Mouse (Mus musculus) MEL (cell line): ENCODE measurements around the gene Nudt3.

Experiments used
- CHD1 ChIP-seq: IDR thresholded peaks from 2 replicates; pipeline ENCODE4 v1.6.1; 2012; ENCODE audit warnings: low read depth, mild to moderate bottlenecking, inconsistent platforms, low read length, improper control_type of control experiment
- CTCF ChIP-seq, 3 experiments: IDR thresholded peaks in 2 of 3; conservative IDR thresholded peaks in 1 of 3; 2 replicates each; pipeline ENCODE4 v1.5.1; 2011 to 2012; ENCODE audit warnings: low read length in 3 of 3, low read depth in 2 of 3, mild to moderate bottlenecking in 2 of 3, improper control_type of control experiment in 1 of 3, inconsistent platforms in 1 of 3, mixed read lengths in 1 of 3, moderate library complexity in 1 of 3; ENCODE audit not compliant: control insufficient read depth in 1 of 3, insufficient read depth in 1 of 3, poor library complexity in 1 of 3, severe bottlenecking in 1 of 3
- E2F4 ChIP-seq: IDR thresholded peaks from 2 replicates; pipeline ENCODE4 v1.6.1; 2011; ENCODE audit warnings: low read depth, low read length, improper control_type of control experiment, borderline replicate concordance
- MAX ChIP-seq: IDR thresholded peaks from 2 replicates; pipeline ENCODE4 v1.6.1; 2011; ENCODE audit warnings: low read length, improper control_type of control experiment
- NELFE ChIP-seq: IDR thresholded peaks from 2 replicates; pipeline ENCODE4 v1.6.1; 2011; ENCODE audit warnings: low read depth, low read length, improper control_type of control experiment
- POLR2AphosphoS2 ChIP-seq: IDR thresholded peaks from 2 replicates; pipeline ENCODE4 v1.6.1; 2011; ENCODE audit warnings: low read length, improper control_type of control experiment
- SMC3 ChIP-seq: IDR thresholded peaks from 2 replicates; pipeline ENCODE4 v1.6.1; 2011; ENCODE audit warnings: low read depth, low read length, improper control_type of control experiment

GRCm38 (mm10) chr17:27656011-27656399, 32.7 kb upstream of the Nudt3 start:
- no peak for TF ChIP-seq MAX
- no peak for TF ChIP-seq CTCF (IDR thresholded peaks at IDR 0.05 in 2 of 3, conservative IDR thresholded peaks at IDR 0.05 in 1 of 3; ENCODE audit: control insufficient read depth in 1 of 3, insufficient read depth in 1 of 3, low read depth in 2 of 3, low read length in 3 of 3, poor library complexity in 1 of 3, severe bottlenecking in 1 of 3)
- TF ChIP-seq POLR2AphosphoS2 = no peak
- no peak for TF ChIP-seq CHD1
- no peak for TF ChIP-seq NELFE
- no peak for TF ChIP-seq SMC3
- TF ChIP-seq E2F4 = no peak
